ENCODE assay signal across 1 mouse cellular context in the genomic region with DNA sequence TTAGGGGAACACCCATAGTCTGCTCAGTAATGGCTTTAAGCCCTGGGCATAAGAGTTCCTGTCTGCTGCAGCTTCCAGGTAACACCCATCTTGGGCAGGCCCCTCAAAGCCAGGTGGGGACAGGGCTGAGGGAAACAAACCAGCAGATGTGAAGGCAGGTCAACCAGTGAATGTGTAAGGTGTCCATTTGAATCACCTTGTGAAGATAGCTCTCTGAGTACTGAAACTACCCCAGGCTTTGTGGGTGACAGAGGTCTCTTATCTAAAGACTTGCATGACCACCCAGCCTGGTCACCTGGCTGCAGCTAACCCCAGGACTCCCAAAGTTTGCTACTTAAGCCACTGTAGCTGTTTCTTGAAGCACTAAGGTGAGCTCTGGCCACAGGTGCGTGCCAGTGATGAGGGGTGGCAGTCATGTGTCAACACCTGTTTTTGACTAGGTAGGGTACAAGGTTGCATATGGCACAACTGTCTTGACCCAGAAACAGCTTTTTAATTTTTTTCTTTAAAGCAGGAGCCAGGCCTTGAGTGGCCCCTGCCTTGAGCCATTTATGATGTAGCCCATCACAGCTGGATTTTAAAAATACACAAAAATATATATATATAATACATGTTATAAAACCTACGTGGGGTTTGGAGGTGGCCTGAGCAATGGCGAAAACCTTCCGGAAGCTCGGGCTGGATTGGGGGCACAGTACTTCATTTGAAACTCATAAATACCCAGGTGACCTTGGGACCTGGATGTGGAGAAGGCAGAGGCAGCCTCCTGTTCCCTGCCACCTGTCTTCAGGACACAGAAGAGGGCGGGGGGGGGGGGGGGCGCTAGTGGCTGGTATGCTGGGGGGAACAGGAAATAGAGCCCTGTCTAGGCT.
TF ChIP-seq lines count a peak whose summit lies in the region.

No protein-coding gene starts in this region.

TF ChIP-seq in CH12.LX, 34 proteins besides CTCF, POLR2A, EP300 and RAD21:
- TF ChIP-seq MAZ (IDR thresholded peaks at IDR 0.05; ENCODE audit: low read depth, low read length) (no peak), MYC (IDR thresholded peaks at IDR 0.05; ENCODE audit: low read depth, low read length) (no peak), NRF1 (IDR thresholded peaks at IDR 0.05; ENCODE audit: low read depth, low read length) (no peak), JUN (IDR thresholded peaks at IDR 0.05; ENCODE audit: insufficient read depth, low read depth, low read length) (no peak), PAX5 (IDR thresholded peaks at IDR 0.05; ENCODE audit: low read length) (no peak), SMC3 (IDR thresholded peaks at IDR 0.05; ENCODE audit: low read depth, low read length) (no peak), CHD1 (IDR thresholded peaks at IDR 0.05; ENCODE audit: low read depth, low read length) (no peak), ZKSCAN1 (IDR thresholded peaks at IDR 0.05; ENCODE audit: borderline replicate concordance, low read depth, low read length) (no peak), NELFE (IDR thresholded peaks at IDR 0.05; ENCODE audit: low read depth, low read length) (no peak), UBTF (IDR thresholded peaks at IDR 0.05; ENCODE audit: low read depth, low read length) (no peak), CHD2 (IDR thresholded peaks at IDR 0.05; ENCODE audit: low read length) (peak; percentile 77), KAT2A (IDR thresholded peaks at IDR 0.05; ENCODE audit: insufficient replicate concordance, low read length) (no peak), USF2 (conservative IDR thresholded peaks at IDR 0.05; ENCODE audit: low read depth, low read length) (no peak), TCF12 (IDR thresholded peaks at IDR 0.05; ENCODE audit: low read depth, low read length) (no peak), SIN3A (IDR thresholded peaks at IDR 0.05; ENCODE audit: low read length) (no peak), HCFC1 (IDR thresholded peaks at IDR 0.05; ENCODE audit: low read depth, low read length) (no peak), MEF2A (IDR thresholded peaks at IDR 0.05; ENCODE audit: borderline replicate concordance, low read depth, low read length) (no peak), GABPA (IDR thresholded peaks at IDR 0.05; ENCODE audit: insufficient replicate concordance, low read depth, low read length) (no peak), ELF1 (IDR thresholded peaks at IDR 0.05; ENCODE audit: low read depth, low read length) (no peak), ZNF384 (IDR thresholded peaks at IDR 0.05; ENCODE audit: low read depth, low read length) (no peak), RCOR1 (conservative IDR thresholded peaks at IDR 0.05; ENCODE audit: low read depth, low read length) (peak; percentile 13; the same call in 1 of the 2 replicates), IRF4 (IDR thresholded peaks at IDR 0.05; ENCODE audit: low read depth, low read length) (no peak), ZC3H11A (IDR thresholded peaks at IDR 0.05; ENCODE audit: low read depth, low read length) (no peak), MAX (IDR thresholded peaks at IDR 0.05; ENCODE audit: low read length) (no peak), BHLHE40 (IDR thresholded peaks at IDR 0.05; ENCODE audit: low read depth, low read length) (0 out of 2 replicates have a peak, but pooled peaks have one; percentile 5), ZMIZ1 (IDR thresholded peaks at IDR 0.05; ENCODE audit: low read depth, low read length) (no peak; the same call in none of the 2 replicates), MXI1 (IDR thresholded peaks at IDR 0.05; ENCODE audit: low read depth, low read length) (no peak), USF1 (IDR thresholded peaks at IDR 0.05; ENCODE audit: low read depth, low read length) (no peak), E2F4 (IDR thresholded peaks at IDR 0.05; ENCODE audit: insufficient replicate concordance, low read depth, low read length) (no peak), POLR2AphosphoS2 (IDR thresholded peaks at IDR 0.05; ENCODE audit: low read depth, low read length) (peak; percentile 59; the same call in 1 of the 2 replicates), ETS1 (conservative IDR thresholded peaks at IDR 0.05; ENCODE audit: low read depth, low read length) (no peak), JUND (conservative IDR thresholded peaks at IDR 0.05; ENCODE audit: low read depth, low read length) (no peak; the same call in 1 of the 2 replicates), MAFK (IDR thresholded peaks at IDR 0.05; ENCODE audit: insufficient replicate concordance, low read length) (no peak), TBP (conservative IDR thresholded peaks at IDR 0.05; ENCODE audit: low read depth, low read length) (no peak)
